Mouse (Mus musculus) bone marrow, adult 2 months (tissue): Measurements from ENCODE around the gene Nt5c.

ENCODE experiments used
- CTCF ChIP-seq: fragments of 200-500 bp; IDR thresholded peaks from 2 replicates; pipeline ENCODE4 v1.5.1; 2011; ENCODE audit warnings: low read length, control low read depth; ENCODE audit not compliant: control insufficient read depth, insufficient read depth
- POLR2A ChIP-seq: fragments of 200-500 bp; IDR thresholded peaks from 2 replicates; pipeline ENCODE4 v1.6.1; 2011; ENCODE audit warnings: low read depth, mild to moderate bottlenecking, control low read depth, low read length, borderline replicate concordance; ENCODE audit not compliant: control insufficient read depth

DNA sequence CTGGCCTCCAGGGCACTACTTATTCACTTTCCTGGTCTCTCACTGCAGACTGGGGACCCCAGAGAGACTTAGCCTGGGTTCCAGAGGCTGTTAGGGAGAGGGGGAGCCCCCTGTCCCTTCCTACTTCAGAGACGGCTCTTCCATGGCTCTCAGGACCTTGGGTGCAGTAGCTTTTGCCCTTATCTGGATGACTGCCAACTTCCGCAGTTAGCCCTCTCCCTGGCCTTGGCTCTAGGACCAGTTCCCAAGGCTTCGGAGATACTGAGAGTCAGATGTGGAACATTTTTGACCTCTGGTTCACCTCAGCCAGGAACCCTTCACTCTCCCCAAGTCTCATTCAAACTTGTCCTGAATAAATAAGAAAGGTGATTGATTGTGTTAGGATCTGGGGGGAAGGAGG is 44.8 kb downstream of the Nt5c start:
- TF ChIP-seq POLR2A (no peak), CTCF (no peak)
